Mouse (Mus musculus) neutrophil, adult 59 days (primary cell): ENCODE measurements around the gene Traf3ip3. TPM values are rescaled to one million over a fixed set of nuclear protein-coding genes. Genes with fewer than 3 reads are reported as not detected.

Experiments
- total RNA-seq, 2 experiments: library from RNA; stranded (reverse); gene quantifications; 1 replicate in 1 of 2; 2 replicates in 1 of 2; pipeline ENCODE4 v1.2.4; 2023

Traf3ip3 gene
- 100 to 1,000 TPM; 199 to 201 TPM for total RNA-seq

GRCm38 (mm10) chr1:193201383-193201778 is at the start of gene Traf3ip3:
Traf3ip3 (minus strand) TSS chr1:193201703.

GRCm38 (mm10) chr1:193207503-193207902 is 6.0 kb upstream of the Traf3ip3 start, which contains the start of gene Lamb3:
Lamb3 (plus strand) TSS chr1:193207699.

GRCm38 (mm10) chr1:193167746-193168145 is 33.8 kb downstream of the Traf3ip3 start, which contains the start of gene A130010J15Rik:
A130010J15Rik (plus strand) TSS chr1:193168046.

GRCm38 (mm10) chr1:193152872-193153271 is 48.6 kb downstream of the Traf3ip3 start, which contains the start of gene Irf6:
Irf6 (plus strand) TSS chr1:193153111.

GRCm38 (mm10) chr1:193129786-193130455 is 71.6 kb downstream of the Traf3ip3 start, which contains the start of gene Diexf:
Diexf (minus strand) TSS chr1:193130272.

Other genes starting within 250 kb of the Traf3ip3 start
- not detected for gene Syt14, start 165.9 kb downstream of the Traf3ip3 start, total RNA-seq
- 10 to 100 TPM in 1 of 2 experiments, 1 to 10 TPM in 1; 8.6 to 11.9 TPM for gene Diexf, start 71.4 kb downstream of the Traf3ip3 start, total RNA-seq
- under 1 TPM in 1 of 2 experiments, not detected in 1; 0.89 TPM for gene Irf6, start 48.6 kb downstream of the Traf3ip3 start, total RNA-seq
- gene A130010J15Rik, start 33.7 kb downstream of the Traf3ip3 start, total RNA-seq = 1 to 10 TPM; 1.3 to 2.2 TPM
- 10 to 100 TPM in 1 of 2 experiments, 1 to 10 TPM in 1; 9.0 to 14.8 TPM for gene Lamb3, start 6.0 kb upstream of the Traf3ip3 start, total RNA-seq
- gene Hsd11b1, start 62.4 kb upstream of the Traf3ip3 start, total RNA-seq = 100 to 1,000 TPM; 111 to 114 TPM
- gene G0s2, start 71.5 kb upstream of the Traf3ip3 start, total RNA-seq = 100 to 1,000 TPM; 258 to 276 TPM
- under 1 TPM in 1 of 2 experiments, not detected in 1; 0.22 TPM for gene Camk1g, start 168.6 kb upstream of the Traf3ip3 start, total RNA-seq